Mouse (Mus musculus): ENCODE results near the gene Shcbp1l.

The Shcbp1l gene

DNA sequence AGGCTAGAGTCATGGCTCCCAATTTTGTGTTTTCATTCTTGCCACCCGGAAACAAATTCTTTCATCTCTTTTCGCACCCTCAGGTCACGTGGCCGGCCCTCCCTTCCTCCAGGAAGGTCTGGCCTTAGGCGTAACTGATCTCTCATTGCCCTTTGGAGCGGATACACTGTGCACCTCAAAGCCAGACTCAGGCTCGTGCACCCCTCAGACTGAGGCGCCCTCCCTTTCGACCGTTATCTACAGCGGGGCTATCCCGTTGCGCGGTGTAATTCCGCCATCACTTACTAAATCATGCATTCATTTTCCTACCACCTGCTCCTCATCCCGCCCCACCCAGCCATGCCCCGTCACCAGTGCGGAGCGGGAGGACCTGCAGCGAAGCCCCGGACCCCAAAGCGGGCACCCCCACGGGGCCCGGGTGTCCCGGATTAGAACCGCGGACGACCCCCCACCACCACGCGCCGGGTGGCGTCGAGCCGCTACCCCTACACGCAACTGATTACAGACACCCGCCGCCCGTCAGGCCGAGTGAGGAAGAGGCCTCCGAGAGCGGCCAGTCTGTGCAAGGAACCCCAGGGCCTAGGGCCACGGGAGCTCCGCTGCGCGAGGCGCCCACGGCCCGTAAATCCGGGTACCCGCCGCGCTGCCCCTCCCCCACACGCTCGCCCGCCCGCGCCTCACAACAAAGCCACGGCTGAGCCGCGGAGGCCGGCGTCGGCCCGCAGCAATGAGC is 62.0 kb downstream of the Shcbp1l start:
- peak; percentile 49 for DNase-seq (ENCODE audit: low spot score)

DNA sequence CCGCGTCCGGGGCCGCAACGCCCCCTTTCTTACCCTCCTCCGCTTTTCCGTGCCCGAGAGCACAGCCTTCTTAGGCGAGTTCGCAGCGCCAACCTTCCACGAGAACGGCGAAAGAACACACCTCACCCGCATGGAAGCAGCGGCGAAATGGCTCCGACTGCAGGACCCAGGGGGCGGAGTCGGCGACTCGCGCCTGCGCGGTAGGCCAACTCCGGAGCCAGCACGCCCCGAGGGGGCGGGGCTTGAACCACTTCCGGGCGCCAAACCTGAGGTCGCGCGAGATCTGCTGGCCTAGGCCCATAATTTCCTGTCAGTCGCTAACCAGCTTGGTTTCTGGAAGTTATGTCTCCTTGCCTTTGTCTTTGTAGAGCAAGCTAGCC is 62.5 kb downstream of the Shcbp1l start, which contains the start of gene Dhx9:
TSS of gene Dhx9 (minus strand) at position 161 of the 380 bp plus-strand sequence.
- peak; percentile 97 for DNase-seq (ENCODE audit: low spot score)

DNA sequence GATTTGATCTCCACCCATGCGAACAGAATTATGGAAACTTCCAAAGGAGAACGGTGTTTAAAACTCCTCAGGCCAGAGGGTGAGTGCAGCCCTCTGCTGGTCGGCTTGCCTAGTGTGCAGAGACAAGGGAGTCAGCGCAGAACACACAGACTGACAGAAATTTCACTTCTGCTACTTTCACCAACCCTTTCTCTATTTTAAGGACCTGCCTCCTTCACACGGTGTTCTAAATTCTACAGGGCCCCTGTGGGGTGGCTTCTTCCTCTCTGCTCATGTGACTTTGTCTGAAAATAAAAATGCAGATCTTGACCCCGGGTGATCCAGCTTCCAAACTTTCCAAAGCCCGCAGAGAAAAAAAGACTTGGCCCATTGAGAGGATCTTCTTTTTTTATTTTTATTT is 64.2 kb downstream of the Shcbp1l start:
- DNase-seq (ENCODE audit: low spot score) = peak; percentile 59

DNA sequence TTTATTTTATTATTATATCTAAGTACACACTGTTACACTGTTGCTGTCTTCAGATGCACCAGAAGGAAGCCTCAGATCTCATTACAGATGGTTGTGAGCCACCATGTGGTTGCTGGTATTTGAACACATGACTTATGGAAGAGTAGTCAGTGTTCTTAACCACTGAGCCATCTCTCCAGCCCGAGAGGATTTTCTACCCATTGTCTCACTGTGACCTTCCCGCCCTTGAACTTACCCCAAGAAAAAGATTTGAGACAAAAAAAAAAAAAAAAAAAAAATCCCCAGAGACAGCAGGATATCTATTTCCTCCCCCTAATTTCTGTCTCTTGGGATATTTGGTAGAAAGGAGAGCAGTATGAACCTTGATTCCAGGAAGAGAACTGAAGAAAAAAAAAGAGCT is 64.6 kb downstream of the Shcbp1l start:
- DNase-seq (ENCODE audit: low spot score) = no peak

DNA sequence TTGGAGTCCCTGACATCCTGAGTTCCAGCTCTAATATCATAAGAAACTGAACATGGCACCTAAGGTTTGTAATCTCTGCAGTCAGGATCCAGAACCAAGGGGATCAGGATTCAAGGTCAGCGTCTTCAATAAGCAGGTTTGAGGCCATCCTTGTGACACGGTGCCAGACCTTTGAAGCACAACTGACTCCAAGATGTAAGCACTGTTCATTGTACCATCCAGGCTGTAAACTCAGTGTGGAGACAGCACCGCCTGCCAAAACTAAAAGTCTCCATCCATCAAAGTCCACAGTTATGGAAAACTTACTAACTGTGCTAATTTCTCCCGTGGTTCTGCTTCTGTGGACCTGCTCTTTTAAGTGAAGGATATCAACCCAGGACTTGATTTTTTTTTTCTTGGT is 65.0 kb downstream of the Shcbp1l start:
- no peak for DNase-seq (ENCODE audit: low spot score)

DNA sequence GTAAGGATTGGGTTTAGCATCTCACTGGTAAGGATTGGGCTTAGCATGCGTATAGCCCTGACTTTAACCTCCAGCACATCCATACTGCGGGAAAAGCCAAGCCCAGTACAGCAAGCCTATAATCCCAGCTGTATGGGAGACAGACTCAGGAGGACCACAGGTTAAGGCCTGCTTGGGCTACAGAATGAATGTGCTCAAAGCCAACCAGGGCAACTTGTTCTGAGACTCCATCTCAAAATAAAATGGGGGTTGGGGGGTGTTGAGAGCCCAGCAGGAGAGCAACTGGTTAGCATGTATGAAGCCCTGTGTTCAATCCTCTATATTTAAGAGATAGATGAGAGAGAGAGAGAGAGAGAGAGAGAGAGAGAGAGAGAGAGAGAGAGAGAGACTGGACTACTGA is 66.4 kb downstream of the Shcbp1l start:
- no peak for DNase-seq (ENCODE audit: low spot score)

DNA sequence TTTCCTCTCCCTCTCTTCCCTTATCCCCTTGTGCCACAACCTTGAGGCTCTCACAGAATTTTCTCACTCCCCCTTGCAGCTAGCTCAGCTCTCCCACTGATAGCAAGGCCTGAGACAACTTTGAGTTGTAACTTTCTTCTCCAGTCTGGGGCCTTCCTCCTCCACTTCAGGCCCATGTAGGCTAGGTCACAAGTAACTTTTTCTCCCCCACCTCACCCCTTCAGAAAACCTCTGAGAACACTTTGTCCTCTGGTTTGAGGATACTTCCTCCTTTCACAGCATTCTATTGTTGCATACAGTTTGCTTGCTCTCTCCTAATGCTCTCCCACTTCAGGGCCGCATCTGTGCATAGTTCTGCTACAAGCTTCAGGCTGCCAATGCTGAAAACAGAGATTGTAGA is 66.9 kb downstream of the Shcbp1l start:
- peak; percentile 56 for DNase-seq (ENCODE audit: low spot score)

DNA sequence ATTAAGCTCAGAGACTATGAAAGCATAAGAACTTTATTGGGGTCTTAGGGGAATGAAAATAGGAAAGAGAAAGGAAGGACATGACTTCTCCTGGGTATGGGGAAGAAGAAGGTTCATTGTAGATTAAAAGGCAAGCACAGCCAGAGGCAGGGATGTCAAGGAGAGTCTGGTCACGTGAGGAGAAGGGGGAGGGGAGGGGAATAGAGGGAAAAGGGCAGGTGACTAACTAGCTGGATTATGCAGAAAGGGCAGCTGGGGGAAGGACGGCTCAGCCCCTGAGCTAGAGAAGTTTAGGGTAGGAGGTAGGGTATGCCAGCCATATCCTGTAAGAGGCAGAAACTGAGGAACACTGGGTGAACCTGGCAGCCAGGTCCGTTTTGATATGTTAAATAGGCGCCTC is 68.4 kb downstream of the Shcbp1l start:
- DNase-seq (ENCODE audit: low spot score) = no peak

DNA sequence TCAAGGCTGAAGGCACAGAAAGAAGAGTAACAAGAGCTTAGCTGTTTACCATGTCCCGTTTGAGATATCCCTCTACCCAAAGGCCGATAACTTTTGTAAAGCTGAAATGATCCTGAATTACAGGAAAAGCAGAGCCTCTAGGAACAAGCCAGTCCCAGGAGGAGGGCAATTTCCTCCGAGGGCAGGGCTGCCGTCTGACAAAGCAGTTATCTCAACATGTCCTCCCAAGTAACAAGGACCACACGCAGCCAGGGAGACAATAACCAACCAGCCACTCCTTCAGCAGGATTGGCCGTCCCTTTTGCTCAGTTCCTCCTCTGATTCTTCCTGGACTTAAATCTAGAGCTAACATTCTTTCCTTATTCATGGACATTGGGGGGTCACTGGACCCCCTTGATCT is 69.0 kb downstream of the Shcbp1l start:
- DNase-seq (ENCODE audit: low spot score) = no peak

DNA sequence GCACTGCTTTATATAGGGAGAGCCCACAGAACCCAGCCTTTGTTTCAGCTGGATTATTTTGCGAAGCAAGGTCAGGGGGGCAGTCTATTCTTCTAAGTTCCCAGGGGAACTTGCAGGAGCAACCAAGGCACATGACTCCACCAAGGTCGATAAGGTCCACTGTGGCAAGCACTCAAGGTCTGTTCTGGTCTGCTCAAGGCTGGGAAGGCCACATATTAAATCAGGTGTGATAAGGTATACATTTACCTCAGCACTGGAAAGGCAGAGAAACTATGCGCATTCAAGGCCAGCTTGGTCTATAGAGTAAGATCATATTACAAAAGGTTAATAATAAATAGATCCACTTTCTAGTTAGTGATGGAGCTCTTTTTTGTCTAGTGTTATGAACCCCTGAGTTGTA is 71.1 kb downstream of the Shcbp1l start:
- DNase-seq (ENCODE audit: low spot score) = no peak

DNA sequence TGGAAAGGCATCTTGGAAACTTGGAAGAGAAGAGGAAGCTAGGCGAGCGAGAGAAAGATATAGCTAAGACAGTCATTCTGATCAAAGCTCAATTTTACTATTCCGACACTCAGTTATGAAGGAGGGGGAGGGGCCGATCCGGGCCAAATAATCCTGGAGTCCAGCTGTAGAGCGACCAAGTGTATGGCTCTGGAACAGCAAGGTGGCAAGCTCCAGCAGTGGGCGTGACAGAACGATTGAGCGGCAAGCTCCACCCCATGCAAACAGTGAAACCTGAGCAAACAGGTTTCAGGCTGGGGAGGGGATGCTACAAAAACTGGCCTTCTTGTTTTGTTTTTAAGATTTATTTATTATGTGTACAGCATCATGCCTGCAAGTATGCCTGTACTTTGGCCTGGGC is 75.1 kb downstream of the Shcbp1l start:
- no peak for DNase-seq (ENCODE audit: low spot score)

DNA sequence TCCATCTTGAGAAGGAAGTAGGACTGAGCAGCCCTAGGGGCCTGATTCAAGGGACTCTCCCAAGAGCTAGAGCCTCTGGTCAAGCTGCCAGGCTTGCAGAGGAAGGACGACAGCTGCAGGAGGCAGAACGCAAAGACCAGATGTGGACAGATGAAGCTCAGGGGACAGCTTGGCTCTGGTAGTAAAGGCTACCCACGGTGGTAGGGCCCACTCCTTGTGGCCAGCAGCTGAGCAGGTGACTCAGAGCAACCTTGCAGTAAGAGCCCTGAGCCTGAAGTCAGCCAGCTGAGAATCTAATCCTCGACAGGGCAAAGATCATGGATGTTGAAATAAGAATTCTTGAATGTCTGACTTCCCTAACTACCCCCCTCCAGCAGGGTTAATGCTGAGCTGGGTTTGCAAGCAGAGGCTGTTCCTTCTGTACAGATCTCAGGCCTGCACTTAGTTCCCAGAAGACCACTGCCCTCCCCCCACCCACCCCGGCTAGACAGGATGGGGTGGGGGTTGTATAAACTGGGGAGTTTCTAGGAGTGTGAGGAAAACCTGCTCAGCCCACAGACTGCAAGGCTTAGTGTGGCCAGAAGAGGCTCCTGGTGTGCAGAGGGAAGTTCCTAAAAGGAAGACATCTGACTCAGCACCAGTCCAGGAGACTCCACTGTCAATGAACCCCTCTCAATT is 76.8 kb downstream of the Shcbp1l start:
- peak; percentile 29 for DNase-seq (ENCODE audit: low spot score)

Data from lung, postnatal 25 days (tissue).